Mouse (Mus musculus) activated CD4-positive, CD25-positive, alpha-beta regulatory T cell (primary cell): ENCODE data around the gene Thumpd3. TPM values are rescaled to one million over a fixed set of nuclear protein-coding genes. Genes with fewer than 3 reads are reported as not detected.

ENCODE experiments used
- polyA plus RNA-seq, 2 experiments: library from polyadenylated mRNA; unstranded; fragments of 100-300 nt; shearing (Covaris generic); gene quantifications; one replicate each; pipeline ENCODE4 v1.2.1; 2017

Thumpd3 gene
- 10 to 100 TPM; 78.4 to 91.9 TPM for polyA plus RNA-seq

GRCm38 (mm10) chr6:113046041-113046975 is at the start of gene Thumpd3:
Gene Thumpd3 (plus strand): TSS chr6:113046225.

GRCm38 (mm10) chr6:113076686-113077516 is 30.9 kb downstream of the Thumpd3 start, which contains the start of gene Setd5:
Gene Setd5 (plus strand): TSS chr6:113077365.

Other genes with a start within 250 kb of the Thumpd3 start
- 1 to 10 TPM; 1.0 to 1.9 TPM for gene Srgap3, start 99.0 kb upstream of the Thumpd3 start, polyA plus RNA-seq
- 10 to 100 TPM; 51.9 to 57.1 TPM for gene Setd5, start 31.1 kb downstream of the Thumpd3 start, polyA plus RNA-seq
- gene Lhfpl4, start 149.2 kb downstream of the Thumpd3 start, polyA plus RNA-seq, result under 1 TPM; 0.41 to 0.58 TPM
- 10 to 100 TPM; 29.7 to 54.1 TPM for gene Mtmr14, start 191.6 kb downstream of the Thumpd3 start, polyA plus RNA-seq
- gene Cpne9, start 236.1 kb downstream of the Thumpd3 start, polyA plus RNA-seq, result under 1 TPM; 0.11 to 0.31 TPM